Mouse (Mus musculus): ENCODE measurements around the gene Cep68.
A peak's percentile ranks its signal among the peaks of the same experiment; 100 is the strongest.

Gene Cep68

DNA sequence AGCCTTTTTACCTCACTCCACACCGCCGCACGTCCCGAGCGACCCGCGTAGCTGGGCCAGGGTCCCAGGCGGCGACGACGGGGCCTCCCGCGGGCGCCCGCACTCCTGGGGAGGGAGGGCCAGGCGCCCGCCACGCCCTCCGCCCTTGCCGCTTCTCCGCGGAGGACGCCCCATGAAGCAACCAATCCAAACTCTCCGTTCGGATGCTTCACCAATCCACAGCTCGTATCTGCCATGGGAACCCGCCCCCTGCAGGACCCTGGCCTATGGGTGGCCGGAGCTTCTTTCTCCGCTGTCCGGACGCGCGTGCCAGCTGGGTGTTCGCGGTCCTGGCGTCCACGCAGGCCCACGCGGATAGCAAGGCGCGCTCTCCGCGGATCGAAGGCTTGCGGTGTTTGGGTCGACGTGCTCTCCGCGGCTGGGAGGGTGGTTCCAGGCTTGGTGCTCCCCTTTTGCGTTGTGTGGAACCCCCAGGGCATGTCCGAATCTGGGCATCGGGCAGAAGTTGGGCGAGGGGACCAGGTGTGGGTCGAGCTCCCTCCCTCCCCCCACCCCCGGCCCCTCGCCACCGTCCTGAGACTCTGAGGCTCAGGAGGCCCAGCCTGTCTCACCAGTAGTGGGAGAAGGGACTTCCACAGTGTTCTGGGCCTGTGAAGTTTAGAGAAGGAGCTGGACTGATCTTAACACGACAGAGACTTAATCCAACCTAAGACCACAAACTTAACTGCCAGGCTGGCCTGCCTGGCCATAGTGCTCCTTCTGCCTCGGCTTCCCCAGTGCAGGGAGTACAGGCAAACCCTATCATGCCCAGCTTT is at the start of gene Cep68:
Gene Cep68 (minus strand): TSS at position 134 of the 815 bp plus-strand sequence.
- peak; percentile 99 for DNase-seq (ENCODE audit: low read depth, low spot score)

DNA sequence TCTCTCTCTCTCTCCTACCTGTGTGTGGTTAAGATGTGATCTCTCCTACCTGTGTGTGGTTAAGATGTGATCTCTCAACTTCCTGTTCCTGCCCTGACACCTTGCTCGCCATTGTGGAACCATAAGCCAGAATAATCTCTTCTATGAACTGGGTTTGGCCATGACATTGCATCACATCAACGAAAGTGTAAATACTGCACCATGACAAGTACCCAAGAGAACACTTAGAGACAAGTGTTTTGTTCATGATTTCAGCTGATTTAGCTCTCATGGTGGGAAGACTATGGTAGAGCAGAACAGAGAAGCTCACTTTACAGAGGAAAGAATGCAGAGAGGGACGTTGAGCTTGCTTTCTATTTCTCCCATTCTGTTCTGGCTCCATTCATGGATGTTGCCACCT is 35.2 kb upstream of the Cep68 start:
- DNase-seq (ENCODE audit: low read depth, low spot score), result no peak

DNA sequence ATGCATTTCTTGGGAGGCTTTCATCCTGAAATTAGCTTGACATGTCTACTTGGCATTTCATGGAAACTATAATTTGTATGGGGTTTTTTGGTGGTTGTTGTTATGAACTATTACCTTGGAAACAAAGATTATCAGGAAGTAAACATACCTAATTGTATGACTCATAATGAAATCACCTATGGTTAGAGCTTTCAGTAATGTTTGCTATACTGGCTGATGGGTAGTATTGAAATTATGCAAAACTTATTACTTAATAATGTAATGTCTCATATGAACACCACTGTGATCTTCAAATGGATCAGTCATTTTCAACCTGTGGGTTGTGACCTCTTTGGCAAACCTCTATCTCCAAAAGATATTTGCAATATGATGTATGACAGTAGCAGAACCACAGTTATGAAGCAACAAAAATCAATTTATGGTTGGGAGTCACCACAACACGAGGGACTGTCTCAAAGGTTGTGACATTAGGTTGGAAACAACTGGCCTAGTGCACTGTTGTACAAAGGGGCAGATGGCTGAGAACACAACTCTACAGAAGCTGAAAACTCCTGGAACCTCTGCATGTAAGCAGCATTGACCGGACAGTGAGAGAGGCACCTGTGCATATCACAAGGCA is 33.5 kb upstream of the Cep68 start:
- no peak for DNase-seq (ENCODE audit: low read depth, low spot score)

DNA sequence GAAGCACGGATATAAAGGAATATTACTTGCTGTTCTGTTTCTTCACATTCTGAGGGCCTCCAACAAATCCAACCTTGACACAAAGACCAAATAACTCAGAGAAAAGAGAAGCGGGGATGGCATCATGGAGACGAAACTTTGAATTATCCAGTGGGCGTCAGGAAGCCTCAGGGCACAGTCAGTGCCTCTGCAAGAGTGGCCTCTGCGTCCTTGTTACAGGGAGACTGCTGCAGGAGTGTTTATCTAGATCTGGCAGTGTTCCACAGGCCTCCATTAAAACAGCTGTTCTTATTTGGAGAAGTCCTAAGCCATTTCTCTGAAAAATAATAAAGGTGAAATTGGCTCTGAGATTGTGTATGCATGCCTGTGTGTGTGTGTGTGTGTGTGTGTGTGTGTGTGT is 31.8 kb upstream of the Cep68 start:
- no peak for DNase-seq (ENCODE audit: low read depth, low spot score)

DNA sequence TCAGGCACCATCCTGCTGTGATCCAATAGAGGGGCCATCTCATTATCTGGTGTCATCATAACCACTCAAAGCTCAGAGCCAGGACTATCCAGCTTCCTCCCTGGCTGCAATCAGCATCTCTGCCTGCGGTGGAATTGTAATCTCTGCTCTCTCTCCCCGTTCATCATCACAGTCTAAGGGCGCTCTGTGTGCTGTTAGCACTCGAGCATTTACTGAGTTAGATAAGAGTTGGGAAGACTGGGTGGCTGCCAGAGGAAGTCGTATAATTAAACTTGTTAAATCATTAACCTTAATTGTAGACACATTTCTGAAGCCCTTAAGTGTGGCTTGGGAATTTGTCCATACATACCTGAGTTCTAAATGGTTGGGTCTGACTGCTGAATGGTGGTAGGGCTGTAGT is 29.5 kb upstream of the Cep68 start:
- DNase-seq (ENCODE audit: low read depth, low spot score), result no peak

DNA sequence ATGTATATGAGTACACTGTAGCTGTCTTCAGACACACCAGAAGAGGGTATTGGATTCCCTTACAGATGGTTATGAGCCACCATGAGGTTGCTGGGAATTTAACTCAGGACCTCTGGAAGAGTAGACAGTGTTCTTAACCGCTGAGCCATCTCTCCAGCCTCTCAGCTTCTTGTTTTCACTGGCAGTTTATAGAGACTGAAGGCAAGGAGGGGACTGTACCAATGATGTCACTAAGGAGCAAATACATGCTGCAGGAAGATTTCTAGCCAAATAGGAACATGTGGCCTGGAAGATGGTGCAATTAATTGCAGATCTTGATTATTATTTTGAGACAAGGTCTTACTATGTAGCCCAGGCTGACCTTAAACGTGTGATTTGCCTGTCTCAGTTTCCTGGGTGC is 27.9 kb upstream of the Cep68 start:
- DNase-seq (ENCODE audit: low read depth, low spot score), result no peak

DNA sequence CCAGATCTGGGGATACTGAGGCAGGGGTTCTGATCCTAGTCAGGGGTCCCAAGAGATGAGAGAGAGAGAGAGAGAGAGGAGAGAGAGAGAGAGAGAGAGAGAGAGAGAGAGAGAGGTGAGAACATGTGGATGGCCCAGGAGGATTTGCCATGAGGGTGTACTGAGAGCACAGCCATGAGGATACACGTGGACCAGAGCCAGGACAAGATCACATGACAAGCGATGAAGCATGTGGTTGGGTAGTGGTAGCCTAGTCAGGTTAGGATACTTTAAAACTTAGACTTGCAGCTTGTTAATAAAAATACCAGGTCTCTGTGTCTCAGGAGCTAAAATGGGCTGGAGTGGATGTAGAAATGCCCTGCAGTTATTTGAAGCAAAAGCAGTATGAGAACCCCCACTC is 26.7 kb upstream of the Cep68 start:
- no peak for DNase-seq (ENCODE audit: low read depth, low spot score)

DNA sequence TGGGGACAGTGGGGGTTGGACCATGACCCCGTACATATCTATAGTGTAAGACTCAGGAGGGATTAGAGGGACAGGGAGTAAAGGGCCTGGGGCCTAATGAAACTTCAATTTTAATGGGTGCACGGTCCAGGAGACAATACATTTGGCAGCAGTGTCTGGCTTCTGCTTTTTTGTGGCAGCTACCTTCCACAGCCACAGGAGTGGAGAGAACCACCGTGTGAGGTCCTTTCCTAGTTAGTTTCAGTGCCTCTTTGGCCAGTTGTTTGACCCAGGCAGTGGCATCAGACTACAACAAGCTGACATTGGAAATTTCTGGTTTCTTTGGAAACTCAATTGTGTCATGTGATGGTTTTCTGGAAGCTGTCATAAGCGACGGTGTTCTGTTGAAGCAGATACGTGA is 20.7 kb upstream of the Cep68 start:
- DNase-seq (ENCODE audit: low read depth, low spot score), result no peak

DNA sequence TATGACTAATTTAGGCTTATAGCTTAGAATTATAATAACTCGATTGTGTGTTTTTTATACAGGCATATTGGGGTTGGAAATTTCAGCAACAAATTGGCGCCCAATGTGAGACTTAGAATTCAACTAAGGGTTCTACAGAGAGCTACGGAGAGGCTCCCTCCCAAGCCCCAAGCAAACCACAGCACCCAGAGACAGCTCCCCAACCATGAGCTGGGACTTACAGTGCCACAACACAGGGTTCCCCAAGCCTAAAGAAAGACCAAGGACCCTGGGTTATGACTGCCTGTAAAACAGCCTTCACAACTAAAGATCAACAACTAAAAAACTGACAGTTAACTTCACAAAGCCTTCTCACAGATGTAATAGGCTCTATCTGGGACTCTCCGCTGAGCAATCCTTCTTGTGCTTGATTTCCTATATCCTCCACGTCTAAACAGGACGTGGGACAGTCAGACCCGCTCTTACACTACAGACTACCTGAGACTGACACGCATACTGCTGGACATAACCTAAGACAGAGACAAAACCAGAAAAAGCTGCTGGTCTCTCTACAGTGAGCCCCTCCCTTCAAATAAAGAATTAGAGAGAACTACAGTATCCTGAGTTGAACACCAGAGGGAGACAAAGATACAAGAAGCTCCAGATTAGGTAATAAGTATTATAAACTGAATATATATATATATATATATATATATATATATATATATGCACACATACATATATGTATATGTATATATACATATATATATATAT is 13.6 kb upstream of the Cep68 start:
- DNase-seq (ENCODE audit: low read depth, low spot score), result peak; percentile 52

DNA sequence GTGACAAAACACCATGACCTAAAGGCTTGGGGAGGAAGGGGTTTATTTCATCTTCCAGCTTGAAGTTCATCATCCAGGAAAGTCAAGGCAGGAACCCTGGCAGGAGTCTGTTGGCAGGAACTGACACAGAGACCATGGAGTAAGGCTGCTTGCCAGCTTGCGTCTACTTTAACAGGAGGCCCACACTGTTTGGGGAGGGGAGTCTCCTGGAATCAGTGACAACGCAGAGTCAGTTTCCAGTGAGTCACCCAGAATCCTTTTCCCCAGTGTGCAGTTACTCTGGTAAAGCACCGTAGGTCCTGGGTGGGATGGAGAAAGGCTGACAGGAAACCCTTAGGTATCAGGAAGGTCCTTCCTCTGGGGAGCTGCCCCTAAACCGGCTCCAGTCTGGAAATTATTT is 5.6 kb upstream of the Cep68 start:
- no peak for DNase-seq (ENCODE audit: low read depth, low spot score)

DNA sequence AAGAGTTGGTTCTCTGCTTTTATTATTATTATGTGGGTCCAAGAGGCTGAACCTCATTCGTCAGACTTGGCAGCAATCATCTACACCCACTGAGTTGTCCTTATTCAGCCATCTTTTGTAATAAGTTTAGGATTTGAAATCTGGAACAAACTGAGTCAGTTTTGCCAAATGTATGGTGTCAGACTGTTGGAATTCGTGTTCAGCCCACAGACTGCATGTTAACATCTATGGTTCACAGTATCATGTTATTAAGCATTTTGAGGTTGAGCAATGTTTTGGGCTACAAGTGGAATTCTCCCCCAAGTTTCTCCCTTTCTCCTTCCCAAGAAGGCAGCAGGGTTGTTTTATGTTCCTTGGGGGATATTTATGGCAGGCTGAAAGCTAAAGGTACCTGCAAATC is 3.9 kb upstream of the Cep68 start:
- DNase-seq (ENCODE audit: low read depth, low spot score), result peak; percentile 33

DNA sequence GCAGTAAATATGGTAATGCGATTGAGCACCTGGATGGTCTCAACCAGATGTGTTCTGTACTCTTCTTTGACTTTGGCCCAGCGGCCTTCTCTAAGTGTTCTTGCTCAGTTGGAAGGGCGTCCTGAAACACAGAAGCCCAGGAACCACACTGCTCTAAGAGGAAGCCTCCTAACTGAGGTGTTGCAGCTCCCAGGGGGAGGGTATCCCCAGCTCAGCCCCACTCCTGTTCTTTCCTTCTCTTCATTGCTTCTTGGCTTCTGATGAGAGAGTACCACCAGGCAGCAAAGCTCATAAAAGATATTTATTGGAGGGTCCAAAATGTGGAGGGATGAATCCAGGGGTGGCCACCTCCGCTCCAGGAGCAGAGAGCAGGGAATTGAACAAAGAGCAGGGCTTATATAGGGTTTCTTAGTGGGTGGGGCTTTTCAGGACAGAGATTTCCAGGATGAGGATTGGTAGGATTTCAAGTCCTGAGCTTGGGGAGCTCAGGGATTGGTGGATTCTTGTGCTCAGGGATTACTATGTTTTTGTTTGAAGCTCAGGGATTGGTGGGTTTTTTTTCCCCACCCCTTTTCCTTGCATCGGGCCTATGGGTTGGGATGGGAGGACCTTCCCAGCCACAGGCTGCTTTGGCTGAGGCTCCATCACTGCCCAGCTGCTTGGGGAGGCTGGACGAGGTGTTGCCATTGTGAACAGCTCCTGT is 1.4 kb upstream of the Cep68 start:
- no peak for DNase-seq (ENCODE audit: low read depth, low spot score)

DNA sequence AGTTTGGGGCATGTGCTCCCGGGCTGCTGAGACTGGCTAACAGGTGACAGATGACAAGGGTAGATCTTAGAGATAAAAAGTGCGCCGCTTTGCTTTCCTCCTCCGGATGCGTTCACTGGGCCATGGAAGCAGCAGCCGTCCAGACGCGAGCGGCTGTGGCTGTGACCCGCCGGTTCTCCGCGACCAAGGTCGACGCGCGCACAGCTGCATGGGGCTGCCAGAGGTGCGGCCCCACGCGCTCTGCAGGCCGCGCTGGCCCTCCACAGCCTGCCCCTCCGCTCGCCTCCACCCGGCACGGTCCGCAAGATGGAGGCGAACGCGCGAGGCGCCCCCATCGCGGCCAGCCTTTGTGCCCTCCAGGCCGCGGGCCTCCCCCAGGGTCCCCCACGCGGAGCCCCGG is 389 bp downstream of the Cep68 start:
- DNase-seq (ENCODE audit: low read depth, low spot score), result no peak

DNA sequence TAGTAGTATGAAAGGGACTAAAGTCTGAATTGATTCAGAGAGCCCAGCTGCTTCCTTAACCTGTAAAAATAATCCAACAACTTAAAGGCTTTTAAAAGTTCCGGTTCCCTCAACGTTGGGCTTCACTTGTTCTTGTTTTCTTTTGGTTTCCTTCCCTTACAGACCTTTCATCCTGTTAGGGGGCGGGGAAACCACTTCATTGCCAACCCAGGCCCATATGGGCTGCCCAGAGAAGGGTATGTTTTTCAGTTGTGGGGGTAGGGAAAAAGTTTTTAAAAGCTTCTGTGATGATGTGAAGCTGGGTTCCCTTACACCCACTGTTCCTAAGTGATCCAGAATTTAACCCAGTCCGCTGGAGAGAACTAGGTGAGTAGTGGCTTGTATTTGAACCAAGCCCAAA is 952 bp downstream of the Cep68 start:
- DNase-seq (ENCODE audit: low read depth, low spot score), result no peak

DNA sequence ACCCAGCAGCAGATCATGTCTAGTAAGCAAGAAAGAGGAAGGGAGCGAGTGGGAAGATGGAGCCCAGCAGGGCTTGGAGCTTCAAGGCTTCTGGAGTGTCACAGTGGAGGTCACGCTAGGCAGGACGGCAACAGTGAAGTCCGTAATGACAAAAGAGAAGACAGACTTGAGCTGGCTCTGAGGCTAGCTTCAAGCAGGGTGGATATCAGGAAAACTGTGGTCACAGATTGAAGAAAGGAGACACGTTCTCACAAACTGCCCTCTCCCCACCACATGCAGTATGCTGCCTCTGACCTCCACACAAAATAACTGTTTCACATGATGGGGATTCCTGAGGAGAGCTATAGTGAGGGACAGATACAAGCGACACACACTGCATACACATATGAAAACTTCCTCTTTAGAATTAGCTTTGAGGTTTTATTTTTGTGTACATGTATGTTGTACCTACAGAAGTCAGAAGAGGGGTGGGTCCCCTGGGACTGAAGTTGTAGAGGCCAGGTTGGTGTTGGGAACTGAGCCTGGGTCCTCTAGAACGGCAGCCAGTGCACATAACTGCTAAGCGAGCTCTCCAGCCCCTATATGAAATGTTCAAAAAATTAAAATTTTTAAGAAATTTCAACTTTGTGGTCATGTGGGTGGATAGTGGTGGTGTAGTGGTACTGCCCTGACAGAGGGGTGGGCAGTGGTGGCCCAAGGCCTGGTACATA is 1.9 kb downstream of the Cep68 start:
- no peak for DNase-seq (ENCODE audit: low read depth, low spot score)

DNA sequence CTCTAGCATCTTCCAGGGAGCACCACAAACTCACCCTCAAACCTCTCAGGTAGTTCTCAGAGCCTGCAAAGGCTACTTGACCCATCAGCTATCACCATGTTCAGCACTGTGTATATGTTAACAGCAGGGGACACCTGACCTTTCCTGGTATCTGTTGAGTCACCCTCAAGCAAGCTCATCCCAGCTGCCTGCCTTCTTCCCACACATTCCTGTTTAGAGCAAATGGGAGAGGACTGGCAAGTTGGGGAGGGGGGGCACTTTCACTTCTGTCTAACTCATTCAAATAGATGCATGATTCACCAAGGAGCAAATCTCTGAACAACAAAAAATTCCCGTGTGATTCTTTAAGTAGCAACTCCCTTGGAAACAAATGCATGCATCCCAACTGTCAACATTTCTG is 2.6 kb downstream of the Cep68 start:
- DNase-seq (ENCODE audit: low read depth, low spot score), result peak; percentile 84

DNA sequence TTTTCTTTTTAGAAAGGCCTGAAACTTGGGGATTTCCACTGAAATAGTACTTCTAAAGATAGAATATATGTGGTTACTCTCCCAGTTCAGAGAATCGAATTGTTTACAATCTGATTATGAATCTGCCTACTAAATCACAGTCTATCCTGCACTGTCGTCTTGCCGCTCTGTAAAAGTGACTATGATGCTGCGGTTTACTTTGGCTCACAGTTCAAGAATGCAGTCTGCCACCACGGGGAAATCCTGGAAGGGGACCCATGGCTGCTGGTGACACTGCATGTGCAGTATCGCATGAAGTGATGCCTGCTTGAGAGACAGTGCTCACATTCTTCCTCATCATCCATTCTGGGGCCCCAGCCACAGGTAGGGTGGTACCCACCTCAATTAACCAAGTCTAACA is 3.9 kb downstream of the Cep68 start:
- no peak for DNase-seq (ENCODE audit: low read depth, low spot score)

DNA sequence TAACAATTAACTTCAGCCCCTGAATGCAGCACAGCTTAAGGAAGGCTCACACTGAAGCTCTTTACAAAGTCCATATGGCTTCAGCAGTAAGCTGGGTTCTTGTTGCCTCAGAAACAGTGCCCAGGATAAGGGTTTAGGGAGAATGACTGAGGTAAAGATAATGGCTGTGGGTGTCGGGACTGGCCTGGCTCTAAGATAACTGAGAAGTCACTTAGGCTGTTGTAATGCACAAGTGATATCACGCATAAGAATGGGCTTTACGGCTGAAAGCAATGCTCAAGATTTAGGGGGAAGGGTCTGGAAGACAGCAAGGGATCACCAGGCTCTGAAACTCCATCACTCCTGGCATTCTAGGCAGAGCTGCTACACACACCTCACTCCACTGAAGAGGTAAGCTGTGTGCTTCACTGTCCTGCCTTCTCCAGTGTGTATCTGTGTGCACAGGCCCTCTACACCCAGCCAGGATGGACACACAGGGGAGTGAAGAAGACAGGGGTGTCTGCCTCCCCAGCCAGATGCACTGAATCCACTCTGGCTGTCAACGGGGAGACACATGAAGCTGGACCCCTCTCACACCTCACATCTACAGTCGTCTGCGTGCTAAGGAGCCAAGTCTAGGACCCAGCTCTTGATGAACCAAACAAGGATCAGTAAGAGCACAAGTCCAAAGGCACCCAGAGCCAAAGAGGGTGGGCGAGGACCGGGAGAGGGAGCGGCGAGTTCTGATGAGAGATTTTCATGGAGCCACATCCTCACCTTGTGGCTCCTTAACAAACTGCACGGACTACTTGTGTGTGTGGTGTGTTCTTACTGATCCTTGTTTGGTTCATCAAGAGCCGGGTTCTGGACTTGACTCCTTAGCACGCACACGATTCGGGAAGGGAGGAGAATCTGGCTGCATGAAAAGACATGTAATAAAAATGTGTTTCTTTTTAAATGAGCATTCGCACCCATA is 4.6 kb downstream of the Cep68 start:
- no peak for DNase-seq (ENCODE audit: low read depth, low spot score)

DNA sequence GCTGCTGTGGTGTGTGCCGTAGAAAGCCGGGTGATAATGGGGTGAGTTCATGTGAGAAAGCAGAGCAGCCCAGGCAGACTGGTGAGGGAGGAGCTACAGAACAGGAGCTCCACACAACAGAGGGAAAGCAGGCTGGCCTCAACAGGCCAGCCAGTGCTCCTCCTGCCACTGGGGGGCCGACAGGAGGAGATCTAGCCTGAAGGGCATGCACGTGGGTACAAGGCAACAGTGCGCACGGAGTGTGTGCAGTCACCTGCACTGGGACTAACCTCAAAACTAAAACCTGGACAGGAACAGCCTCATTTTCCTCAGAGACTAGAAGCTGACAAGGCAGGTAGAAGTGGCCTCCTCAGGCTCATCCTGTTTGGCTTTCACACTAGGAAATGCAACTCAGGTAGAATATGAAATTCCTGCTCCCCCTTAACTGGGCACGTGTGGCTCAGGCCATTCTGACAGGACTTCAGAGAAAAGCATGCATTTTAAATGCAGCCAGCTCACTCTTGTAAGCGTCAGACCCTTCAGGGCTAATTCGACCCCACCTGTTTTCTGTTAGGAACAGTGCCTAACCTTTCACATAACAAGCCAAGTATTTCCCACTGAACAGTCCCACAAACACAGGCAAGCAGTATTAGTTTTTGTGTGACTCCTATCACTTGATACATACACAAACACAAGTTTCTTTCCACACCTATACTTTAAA is 5.9 kb downstream of the Cep68 start:
- DNase-seq (ENCODE audit: low read depth, low spot score), result peak; percentile 35
